Mouse (Mus musculus) megakaryocyte-erythroid progenitor cell, adult 5-6 weeks (primary cell): ENCODE results near the gene Rsg1. TPM values are rescaled to one million over a fixed set of nuclear protein-coding genes. Genes with fewer than 3 reads are reported as not detected.
A peak's percentile ranks its signal among the peaks of the same experiment; 100 is the strongest.

Experiments
- ATAC-seq: replicated peaks from 2 replicates; pipeline ENCODE4 v1.8.0; 2016; ENCODE audit warnings: mild to moderate bottlenecking, inconsistent platforms; ENCODE audit not compliant: severe bottlenecking, poor library complexity, low FRiP score, low TSS enrichment
- total RNA-seq, 2 experiments: library from RNA; stranded (forward) in 1 of 2; stranded (reverse) in 1 of 2; fragments of 200-1000, 215-1000 nt in 1 of 2; fragments of >200 nt in 1 of 2; fragmentation: Nextera tagmentation in 1 of 2; gene quantifications; 2 replicates each; pipeline ENCODE4 v1.2.3; 2014 to 2017

The Rsg1 gene
- total RNA-seq, 2 experiments from 2014 or later, result 0.81 to 3.2 TPM

DNA sequence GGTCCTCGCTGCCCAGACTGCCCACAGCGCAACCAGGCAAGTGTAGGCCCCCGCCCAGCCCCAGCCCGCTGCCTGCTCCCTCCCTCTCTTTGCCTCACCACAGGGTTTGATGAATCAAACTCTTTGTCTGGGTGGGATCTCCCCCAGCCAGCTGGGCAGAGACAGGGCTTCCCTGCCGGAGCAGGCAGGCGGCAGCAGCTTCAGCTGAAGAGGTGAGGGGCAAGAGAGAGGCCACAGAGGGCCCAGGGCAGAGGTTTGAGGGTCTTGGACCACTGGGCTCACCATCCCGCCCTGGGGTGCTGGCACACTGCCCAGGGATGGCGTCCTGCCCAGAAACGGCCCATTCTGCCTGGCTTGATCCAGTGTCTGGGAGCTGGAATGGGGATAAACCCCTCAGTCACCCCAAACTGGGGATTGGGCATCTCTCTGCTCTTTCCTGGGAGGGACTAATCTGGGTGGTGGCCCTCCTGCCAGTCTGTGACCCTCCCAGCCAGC, 31.2 kb downstream of the Rsg1 start:
- no peak for ATAC-seq

DNA sequence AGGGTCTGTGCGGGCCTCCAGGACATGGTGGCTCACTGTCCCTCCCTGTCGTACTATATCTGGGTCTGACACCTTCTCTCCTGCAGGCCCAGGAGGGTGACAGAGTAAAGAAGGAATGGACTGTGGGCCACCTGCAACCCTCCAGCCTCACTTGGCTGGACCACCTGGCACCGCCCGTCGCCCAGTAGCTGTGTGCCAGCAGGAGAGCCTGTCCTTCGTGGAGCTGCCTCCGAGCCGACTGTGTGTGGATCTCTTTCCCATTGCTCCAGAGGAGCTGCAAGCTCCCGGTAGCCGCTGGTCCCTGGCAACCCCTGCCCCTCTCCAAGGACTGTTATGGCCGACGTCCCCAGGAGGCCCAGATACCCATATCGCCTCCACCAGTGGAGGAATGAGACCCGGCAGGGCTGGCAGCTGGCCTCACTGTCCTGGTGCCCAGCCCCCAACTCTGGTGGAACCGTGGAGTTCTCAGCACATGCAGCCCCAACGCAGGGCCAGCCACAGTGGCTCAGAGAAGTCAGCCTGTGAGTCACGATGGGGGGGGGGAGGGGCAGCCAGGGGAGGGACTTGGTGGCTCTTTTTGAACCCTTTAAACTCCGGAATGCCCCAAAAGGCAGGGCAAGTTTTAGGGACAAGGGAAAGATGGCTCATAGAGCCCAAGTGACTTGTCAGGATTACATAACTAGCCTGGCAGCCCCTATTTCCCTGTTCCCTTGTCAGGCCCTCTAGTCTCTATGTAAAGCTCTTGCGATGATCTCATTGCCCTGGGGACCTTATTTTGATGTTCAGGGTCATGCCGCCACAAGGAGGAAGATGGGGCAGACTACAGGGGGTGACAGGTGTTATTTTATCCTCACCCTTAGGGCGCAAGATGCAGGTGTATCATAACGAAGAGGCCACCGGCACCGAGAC, 32.6 kb downstream of the Rsg1 start:
- ATAC-seq, result no peak

DNA sequence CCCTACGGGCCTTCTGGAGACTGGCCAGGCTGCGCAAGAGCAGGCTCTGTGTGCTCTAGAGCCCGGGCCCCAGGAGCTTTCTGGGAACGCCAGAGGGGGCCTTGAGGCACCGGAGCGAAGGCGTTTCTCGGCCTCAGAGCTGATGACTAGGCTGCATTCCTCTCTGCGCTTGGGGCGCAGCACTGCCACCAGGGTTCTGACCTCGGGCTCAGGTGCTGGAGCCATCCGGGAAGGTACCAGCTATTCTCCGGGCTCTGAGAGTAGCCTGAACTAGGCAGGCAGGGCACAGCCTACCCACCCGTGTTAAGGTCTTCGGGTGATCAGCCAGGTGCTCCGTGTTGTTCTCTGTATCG, 33.2 kb downstream of the Rsg1 start:
- no peak for ATAC-seq

DNA sequence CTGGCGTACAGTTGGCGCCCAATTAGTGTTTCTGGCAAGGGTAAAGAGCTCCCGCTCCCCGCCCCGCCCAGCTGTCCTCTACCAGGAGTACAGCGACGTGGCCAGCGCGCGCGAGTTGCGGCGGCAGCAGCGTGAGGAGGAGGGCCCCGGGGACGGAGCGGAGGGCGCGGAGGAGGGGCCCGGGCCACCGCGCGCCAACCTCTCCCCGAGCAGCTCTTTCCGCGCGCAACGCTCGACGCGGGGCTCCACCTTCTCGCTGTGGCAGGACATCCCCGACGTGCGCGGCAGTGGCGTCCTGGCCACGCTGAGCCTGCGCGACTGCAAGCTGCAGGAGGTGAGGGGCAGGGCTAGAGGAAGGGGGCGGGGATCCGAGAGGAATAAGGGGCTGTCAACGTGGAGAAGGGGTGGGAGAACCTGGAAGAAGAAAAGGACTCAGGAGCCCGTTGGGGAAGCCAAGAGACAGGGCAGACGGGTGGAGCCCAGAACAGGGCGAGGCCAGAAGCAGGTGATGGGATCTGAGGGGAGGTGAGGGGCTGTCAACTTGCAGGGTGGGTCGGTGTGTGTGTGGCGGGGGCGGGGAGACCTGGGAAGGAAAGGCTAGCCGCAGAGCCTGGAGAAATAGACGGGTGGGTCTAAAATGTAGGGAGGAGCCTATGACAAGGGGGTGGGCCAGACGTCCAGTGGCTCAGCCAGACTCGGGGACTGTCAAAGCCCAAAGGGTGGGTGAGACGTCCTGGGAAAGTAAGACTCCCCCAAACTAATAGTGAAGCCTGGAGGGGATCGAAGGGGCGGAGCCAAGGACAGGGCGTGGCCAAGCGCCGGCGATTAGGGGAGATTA, 34.2 kb downstream of the Rsg1 start:
- ATAC-seq, result no peak

DNA sequence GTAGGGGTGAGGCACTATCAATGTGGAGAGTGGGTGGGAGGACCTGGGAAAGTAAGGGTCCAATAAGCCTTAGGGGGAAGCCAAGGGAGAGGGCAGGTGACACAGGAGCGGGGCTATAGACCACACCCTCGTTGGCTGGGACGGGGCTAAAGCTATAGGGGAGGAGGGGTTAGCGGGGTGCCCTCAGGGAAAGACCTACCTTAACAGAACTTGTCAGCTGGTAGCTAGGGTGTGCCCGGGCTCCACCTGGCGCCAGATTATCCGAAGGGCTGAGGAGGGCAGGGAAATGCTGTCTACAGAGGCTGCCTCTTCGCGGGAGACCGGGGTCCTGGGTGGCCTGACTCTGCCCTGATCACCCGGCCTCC, 34.8 kb downstream of the Rsg1 start:
- ATAC-seq, result peak; percentile 35

DNA sequence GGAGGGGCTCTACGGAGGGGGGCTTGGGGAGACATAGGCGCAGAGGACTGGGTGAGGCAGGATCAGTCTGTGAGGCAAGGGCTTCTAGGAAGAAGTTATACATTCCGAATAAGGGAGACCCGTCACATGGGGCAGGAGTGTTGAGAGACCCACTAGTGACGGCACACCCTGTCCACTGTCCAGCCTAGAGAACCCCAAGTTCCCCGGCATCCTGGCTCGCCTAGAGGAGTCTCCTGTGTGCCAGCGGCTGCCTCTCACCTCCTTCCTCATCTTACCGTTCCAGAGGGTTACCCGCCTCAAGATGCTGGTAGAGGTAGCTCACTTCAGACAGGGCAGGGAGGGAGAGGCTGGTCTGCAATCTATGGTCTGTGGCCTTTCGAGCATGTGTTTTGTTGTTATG, 35.6 kb downstream of the Rsg1 start:
- no peak for ATAC-seq

DNA sequence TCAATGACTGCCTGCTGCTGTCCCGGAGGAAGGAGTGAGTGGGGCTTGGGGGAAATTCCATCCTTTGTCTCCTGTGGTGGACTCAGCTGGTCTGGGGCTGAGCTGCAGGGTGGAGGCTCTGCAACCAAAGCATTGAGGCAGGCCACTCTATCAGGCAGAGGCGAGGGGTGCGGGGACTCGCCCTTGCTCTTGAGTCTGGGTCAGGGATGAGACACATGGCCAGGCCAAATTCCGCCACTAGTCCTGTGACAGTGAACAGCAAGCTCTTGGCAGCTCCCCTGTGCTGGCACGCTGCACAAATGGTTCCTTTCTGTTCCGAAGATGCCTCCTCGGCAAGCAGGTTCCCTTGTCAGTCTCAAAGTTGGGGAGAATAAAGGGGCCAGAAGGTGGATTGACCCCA, 37.3 kb downstream of the Rsg1 start:
- no peak for ATAC-seq

DNA sequence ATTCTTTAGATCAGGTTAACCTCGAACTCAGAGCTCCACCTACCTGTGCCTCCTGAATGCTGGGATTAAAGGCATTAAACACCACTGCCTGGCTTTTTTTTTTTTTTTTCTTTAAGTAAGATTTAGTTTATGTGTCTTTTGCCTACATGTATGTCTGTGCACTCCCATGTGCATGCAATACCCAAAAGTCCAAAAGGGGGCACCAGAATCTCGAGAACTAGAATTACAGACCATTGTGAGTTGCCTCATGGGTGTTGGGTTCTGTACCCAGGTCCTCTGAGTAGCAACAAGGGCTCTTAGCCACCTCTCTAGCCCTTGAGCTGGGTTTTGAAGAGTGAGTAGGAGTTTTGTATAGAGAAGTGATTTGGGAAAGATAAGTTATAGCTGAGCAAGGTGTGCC, 38.9 kb downstream of the Rsg1 start:
- no peak for ATAC-seq

DNA sequence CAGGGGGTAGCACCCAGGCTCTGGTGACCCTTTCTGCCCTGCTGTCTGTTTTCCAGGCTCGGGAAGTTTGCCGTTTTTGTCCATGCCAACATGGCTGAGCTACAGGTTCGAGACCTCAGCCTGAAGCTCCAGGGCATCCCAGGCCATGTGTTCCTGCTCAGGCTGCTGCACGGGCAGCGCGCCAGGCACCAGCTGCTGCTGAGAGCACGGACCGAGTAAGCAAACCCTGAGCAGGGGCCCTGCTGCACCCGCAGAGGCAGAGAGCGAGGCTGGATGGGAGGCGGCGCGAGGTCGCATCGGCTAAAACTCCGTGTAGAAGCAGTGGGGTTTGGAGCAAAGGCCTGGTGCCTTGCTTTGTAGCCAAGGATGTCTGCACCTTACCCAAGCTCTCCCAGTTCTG, 40.5 kb downstream of the Rsg1 start:
- no peak for ATAC-seq

DNA sequence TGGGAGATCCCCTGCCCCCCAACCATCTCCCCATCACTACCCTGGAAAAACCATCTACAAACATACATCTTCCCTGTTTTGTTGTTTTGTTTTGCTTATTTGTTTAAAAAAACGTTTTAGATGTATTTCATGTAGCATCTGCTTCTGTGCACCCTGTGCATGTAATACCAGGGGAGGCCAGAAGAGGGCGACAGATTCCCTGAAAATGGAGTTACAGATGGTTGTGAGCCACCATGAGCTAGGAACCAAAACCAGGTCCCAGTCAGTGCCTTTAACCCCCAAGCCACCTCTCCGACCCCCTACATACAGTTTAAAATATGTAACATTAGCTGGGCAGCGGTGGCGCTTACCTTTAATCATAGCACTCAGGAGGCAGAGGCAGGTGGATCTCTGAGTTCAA, 43.7 kb downstream of the Rsg1 start:
- ATAC-seq, result no peak

DNA sequence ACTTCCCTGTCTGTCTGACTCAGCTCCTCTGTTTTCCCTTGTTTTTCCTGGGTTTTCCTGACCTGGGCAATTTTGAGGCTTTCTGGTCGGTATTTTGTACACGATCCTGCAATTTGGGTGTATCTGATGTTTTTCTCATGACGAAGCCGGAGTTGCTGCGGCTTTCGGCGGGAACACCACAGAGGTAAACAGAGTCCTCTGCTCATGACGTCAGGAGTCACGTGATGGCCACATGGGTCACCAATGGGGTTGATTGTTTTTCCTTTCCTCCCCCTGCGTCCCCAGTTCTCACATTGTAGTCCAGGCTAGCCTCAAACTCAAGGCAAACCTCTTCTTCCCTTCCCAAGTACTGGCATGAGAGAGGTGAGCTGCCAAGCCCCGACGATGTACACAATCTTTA, 45.7 kb downstream of the Rsg1 start:
- ATAC-seq, result no peak

DNA sequence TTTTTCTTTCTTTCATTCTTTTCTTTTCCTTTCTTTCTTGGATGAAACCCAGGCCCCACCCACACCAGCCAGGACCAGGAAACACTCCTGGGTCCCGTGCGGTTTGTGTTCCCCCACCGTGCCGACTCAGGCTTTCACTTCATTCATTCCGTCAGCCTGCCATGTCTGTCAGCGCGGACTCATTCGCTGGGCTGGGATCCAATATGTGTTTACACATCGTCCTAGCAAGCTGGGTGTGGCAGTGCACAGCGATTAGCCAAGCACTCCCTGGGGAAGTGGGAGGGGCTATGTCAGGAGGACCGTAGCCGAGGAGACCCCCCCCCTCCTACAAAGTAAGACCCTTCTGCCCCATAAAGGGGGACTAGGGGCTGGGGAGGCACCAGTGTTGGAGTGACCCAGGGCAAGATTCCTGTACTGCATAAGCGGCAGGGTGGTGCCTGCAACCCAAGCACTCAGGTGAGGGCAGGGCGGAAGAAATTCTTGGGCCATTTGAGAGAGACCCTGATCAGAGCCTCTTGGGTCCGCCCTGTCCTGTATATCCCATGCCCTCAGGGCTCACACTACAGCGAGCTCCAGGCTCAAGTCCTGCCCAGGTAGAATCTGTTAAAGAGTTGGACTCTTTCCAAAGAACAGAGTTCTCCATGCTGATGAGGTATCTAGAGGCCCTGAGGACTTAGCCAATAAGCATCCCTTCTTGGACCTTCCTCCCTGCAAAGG, 46.4 kb downstream of the Rsg1 start:
- no peak for ATAC-seq

DNA sequence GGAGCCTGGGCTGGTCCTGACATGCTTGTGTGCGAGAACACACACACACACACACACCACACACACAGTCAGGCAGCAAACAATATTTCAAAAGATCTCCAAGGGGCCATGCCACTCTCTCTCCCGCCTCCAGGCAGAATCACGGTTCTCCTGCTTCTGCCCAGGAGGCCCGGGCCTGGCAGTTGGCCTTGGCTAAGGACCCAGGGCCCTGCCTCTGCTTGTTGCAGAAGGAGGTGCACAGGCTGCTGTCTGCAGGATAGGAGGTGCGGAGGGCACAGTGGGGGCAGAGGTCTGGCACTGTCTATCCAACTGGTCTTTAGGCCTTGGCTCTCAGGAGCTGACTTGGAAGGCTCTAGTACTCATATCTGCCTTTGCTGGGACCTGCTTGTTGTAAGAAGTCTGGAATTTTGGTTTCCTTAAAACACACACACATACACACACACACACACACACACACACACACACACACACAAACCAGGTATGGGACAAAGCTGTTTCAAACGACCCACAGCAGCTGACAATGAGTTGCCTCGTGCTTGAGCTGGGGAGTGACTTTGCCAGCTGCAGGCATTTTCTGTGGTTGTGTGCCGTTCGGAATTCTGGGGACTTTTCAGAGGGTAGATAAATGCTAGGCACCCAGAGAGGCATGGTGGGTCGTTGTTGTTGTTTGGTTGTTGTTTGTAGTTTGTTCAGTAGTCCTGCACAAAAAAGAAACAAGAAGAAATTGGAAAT, 49.3 kb downstream of the Rsg1 start:
- no peak for ATAC-seq

DNA sequence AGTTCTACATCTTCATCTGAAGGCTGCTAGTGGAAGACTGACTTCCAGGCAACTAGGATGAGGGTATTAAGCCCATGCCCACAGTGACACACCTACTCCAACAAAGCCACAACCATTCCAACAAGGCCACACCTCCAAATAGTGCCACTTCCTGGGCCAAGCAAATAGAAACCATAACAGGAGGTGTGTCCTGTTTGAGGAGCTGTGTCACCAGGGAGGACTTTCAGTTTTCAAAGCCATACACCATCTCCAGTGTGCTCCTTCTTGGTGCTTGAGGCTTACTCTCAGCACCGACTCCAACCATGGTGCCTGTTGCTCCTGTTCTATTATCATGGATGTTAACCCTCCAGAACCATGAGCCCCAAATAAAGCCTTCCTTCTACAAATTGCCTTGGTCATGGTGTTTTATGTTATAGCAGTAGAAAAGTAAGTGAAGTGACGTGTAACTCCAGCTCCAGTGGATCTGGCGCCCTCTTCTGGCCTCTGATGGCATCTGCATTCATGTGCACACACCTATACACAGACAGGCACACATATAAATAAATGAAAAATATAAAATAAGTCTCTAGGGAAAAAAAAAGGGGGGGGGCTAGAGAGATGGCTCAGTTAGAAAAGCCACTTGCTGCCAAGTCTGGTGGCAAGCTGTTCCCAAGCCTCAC, 52.4 kb downstream of the Rsg1 start:
- ATAC-seq, result no peak

DNA sequence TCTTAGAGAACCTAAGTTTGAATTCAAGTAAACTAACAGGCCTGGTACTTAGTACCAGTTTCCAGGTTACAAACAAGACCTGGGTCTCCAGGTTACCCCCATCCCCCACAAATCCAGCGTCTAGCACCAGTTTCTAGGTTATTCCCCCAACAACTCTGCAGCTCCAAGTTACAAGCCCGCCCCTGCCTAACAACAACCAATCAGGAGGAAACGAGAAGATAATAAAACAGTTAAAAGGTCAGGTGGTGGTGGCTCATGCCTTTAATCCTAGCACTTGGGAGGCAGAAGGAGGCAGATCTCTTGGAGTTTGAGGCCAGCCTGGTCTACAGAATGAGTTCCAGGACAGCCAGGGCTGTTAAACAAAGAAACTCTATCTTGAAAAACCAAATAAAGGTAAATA, 53.5 kb downstream of the Rsg1 start:
- no peak for ATAC-seq

DNA sequence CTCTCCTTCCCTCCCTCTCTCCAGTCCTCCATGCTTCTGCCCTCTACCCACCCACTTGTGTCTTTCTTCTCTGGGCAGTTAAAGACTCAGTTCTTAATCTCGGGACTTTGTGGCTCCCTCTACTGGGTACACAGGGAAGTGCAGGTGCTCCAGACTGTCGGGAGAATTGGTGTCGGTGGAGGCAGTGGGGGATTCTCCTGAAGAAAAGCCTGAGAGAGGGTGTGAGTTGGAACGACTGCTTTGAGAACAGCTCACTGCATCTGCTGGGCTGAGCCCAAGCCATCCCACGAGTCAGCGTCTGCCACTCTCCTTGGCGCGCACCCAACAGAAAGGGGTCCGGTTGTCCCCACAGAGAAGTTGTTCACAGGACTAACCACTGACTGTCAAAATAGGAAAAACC, 54.1 kb downstream of the Rsg1 start:
- ATAC-seq, result peak; percentile 63

DNA sequence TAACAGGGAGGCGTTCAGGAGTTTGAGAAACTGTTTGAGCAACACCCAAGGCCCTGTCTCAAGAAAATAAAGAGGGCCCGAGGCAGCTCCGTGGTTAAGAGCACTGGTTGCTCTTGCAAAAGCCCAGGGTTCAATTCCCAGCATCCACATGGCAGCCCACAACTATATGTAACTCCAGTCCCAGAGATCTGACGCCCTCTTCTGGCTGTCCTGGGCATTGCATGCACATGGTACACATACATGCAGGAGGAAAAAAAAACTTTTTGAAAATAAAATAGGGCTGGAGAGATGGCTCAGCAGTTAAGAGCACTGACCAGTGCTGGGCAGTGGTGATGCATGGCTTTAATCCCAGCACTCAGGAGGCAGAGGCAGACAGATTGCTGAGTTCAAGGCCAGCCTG, 54.6 kb downstream of the Rsg1 start:
- ATAC-seq, result no peak

DNA sequence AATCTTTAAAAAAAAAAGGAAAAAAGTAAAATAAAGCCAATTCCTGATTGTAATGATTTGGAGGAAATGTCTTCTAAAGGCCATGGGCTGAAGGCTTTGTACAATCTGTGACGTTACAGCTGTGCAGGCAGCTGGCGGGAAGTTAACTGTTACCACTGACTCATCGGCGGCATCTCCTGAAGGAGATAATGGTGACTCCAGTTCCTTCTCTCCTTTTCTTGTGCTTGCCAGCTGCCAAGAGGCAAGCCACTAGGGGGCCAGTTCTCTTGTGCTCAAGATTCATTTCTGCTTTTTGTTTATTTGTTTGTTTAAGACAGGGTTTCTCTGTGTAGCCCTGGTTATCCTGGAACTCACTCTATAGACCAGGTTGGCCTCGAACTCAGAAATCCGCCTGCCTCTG, 55.3 kb downstream of the Rsg1 start:
- ATAC-seq, result no peak
